Mouse (Mus musculus): Measurements from ENCODE around the gene Gm5148. TPM values are rescaled to one million over a fixed set of nuclear protein-coding genes. Genes with fewer than 3 reads are reported as not detected.

The Gm5148 gene
- polyA plus RNA-seq, 1 experiment from 2014 or later, result 6.2 TPM

- no peak overlapping the region for H3K4me3 ChIP-seq
- ATAC-seq (ENCODE audit: insufficient number of reproducible peaks, insufficient read depth, low FRiP score, low TSS enrichment, low read depth), result no peak
- no peak overlapping the region for H3K4me2 ChIP-seq
- H3K36me3 ChIP-seq, result no peaks in the 10 kb centered on the region
- no peaks in the 10 kb centered on the region for H3K9me3 ChIP-seq
- H3K27ac ChIP-seq, result no peak overlapping the region
- no peaks in the 10 kb centered on the region for H3K27me3 ChIP-seq
- H3K4me1 ChIP-seq, result peaks cover 32% of the 10 kb centered on the region
- WGBS, result 76% methylated on average over 6 of the region's 6 CpGs
- no peak overlapping the region for H3K9ac ChIP-seq
These were observed 10.9 kb upstream of the Gm5148 start for GRCm38 (mm10) chr3:37735166-37735565.

DNA sequence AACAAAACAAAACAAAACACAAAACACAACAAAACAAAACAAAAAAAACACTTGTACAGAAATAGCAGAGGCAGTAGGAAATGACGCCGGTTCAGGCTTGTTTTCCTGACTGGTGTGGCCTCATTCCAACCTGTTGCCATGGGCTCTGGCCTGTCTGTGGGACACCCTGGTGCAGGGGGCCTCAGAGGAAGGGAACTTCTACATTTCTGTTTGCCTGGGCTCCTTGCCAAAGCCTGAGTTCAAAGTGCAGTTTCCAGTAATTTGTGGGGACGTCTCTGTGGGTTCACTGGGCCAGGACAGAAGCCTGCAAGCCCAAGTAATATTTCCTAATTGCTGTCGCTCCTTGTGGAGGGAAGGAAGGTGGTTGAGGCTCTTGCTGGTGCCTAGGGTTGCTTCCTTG is 4.9 kb upstream of the Gm5148 start:
- H3K27me3 ChIP-seq, result peaks cover 6% of the 10 kb centered on the region; the same call in 1 of the 2 replicates
- peaks cover 33% of the 10 kb centered on the region for H3K4me1 ChIP-seq
- WGBS, result 24% methylated on average over 4 of the region's 4 CpGs
- peak overlapping the region; percentile 55; the same call in 1 of the 2 replicates for H3K27ac ChIP-seq
- no peak overlapping the region for H3K4me2 ChIP-seq
- no peak overlapping the region for H3K4me3 ChIP-seq
- H3K36me3 ChIP-seq, result no peaks in the 10 kb centered on the region
- H3K9me3 ChIP-seq, result no peaks in the 10 kb centered on the region
- ATAC-seq (ENCODE audit: insufficient number of reproducible peaks, insufficient read depth, low FRiP score, low TSS enrichment, low read depth), result no peak
- no peak overlapping the region for H3K9ac ChIP-seq

GRCm38 (mm10) chr3:37728112-37729100 is 4.1 kb upstream of the Gm5148 start:
- Histone ChIP-seq H3K4me1 (peaks cover 40% of the 10 kb centered on the region), H3K4me2 (no peak overlapping the region), H3K4me3 (no peak overlapping the region), H3K36me3 (no peaks in the 10 kb centered on the region), H3K9ac (no peak overlapping the region), H3K27me3 (peaks cover 6% of the 10 kb centered on the region; the same call in 1 of the 2 replicates), H3K9me3 (no peaks in the 10 kb centered on the region), H3K27ac (peak overlapping the region; percentile 55; the same call in 1 of the 2 replicates)
- WGBS, result 70% methylated on average over 9 of the region's 9 CpGs
- ATAC-seq (ENCODE audit: insufficient number of reproducible peaks, insufficient read depth, low FRiP score, low TSS enrichment, low read depth), result no peak

GRCm38 (mm10) chr3:37727392-37727791 is 3.1 kb upstream of the Gm5148 start:
- WGBS, result 75% methylated on average over 5 of the region's 5 CpGs
- Histone ChIP-seq H3K9ac (no peak overlapping the region), H3K4me2 (no peak overlapping the region), H3K27ac (no peak overlapping the region), H3K9me3 (no peaks in the 10 kb centered on the region), H3K36me3 (no peaks in the 10 kb centered on the region), H3K27me3 (peaks cover 6% of the 10 kb centered on the region; the same call in 1 of the 2 replicates), H3K4me1 (peaks cover 45% of the 10 kb centered on the region), H3K4me3 (no peak overlapping the region)
- no peak for ATAC-seq (ENCODE audit: insufficient number of reproducible peaks, insufficient read depth, low FRiP score, low TSS enrichment, low read depth)

DNA sequence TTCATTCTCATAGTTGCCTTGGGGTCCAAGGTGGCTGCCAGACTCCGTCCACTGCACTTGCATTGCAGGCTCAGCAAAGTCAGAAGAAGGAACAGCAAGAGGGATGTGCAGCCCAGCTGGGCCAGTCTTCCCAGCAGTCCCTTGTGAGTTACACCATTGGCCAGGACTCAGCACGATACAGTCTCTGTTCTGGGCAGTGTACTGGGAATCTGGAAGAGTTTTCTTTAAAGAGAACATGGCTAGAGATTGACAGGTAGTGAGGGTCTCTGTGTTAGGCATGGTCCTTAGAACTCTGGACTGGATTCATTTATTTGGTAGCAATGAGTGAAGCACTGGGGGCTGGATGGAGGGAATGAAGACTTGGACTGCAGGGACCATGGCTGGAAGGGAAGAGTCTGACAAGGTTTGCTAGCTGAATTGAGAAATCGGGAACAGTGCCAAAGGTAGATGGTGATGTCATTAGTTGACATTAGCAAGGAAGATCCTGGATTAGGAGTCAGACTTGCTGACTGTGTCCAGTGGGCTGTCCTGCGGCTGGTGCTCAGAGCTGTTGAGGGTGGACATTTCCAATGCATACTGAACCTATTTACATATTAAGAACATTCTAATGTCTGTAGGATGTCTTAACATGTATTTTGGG is 2.3 kb upstream of the Gm5148 start:
- no peak for ATAC-seq (ENCODE audit: insufficient number of reproducible peaks, insufficient read depth, low FRiP score, low TSS enrichment, low read depth)
- H3K27me3 ChIP-seq, result peaks cover 6% of the 10 kb centered on the region; the same call in 1 of the 2 replicates
- no peaks in the 10 kb centered on the region for H3K36me3 ChIP-seq
- H3K9me3 ChIP-seq, result no peaks in the 10 kb centered on the region
- no peak overlapping the region for H3K4me2 ChIP-seq
- no peak overlapping the region for H3K9ac ChIP-seq
- 72% methylated on average over 4 of the region's 4 CpGs for WGBS
- H3K4me3 ChIP-seq, result no peak overlapping the region
- peaks cover 45% of the 10 kb centered on the region for H3K4me1 ChIP-seq
- no peak overlapping the region for H3K27ac ChIP-seq

GRCm38 (mm10) chr3:37724946-37725735 is 851 bp upstream of the Gm5148 start:
- Histone ChIP-seq H3K27ac (peak overlapping the region; percentile 63; the same call in 1 of the 2 replicates), H3K4me3 (no peak overlapping the region), H3K9ac (no peak overlapping the region), H3K36me3 (no peaks in the 10 kb centered on the region), H3K4me2 (peak overlapping the region; percentile 64), H3K4me1 (peaks cover 41% of the 10 kb centered on the region), H3K27me3 (peaks cover 6% of the 10 kb centered on the region; the same call in 1 of the 2 replicates), H3K9me3 (no peaks in the 10 kb centered on the region)
- no peak for ATAC-seq (ENCODE audit: insufficient number of reproducible peaks, insufficient read depth, low FRiP score, low TSS enrichment, low read depth)
- 78% methylated on average over 6 of the region's 6 CpGs for WGBS

DNA sequence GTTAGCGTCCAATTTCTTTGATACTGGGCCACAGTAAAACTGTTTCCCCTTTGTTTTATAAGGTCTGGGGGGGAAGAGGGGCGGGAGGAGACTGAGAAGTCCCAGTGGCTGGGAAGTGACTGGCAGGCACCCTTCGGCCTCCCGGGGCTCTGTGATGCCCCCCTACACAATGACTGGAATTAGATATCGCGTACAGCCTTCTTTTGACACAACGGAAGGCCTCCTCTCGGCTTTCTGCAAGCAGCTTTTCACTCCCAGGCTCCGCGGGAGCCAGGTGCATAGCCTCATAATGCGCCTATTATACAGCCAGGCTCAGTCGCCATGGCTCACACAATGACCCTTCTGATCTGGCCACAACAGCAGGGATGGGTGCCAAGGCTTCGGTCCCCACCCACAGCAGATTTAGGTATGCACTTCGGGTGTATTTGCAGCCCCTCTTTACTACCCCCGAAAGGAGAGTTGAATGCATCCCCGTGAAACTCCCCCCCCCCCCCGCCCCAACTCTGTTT is 574 bp downstream of the Gm5148 start:
- Histone ChIP-seq H3K27ac (peak overlapping the region; percentile 78), H3K4me2 (peak overlapping the region; percentile 64), H3K4me1 (peaks cover 32% of the 10 kb centered on the region), H3K36me3 (no peaks in the 10 kb centered on the region), H3K4me3 (peak overlapping the region; percentile 39), H3K27me3 (peaks cover 6% of the 10 kb centered on the region; the same call in 1 of the 2 replicates), H3K9me3 (no peaks in the 10 kb centered on the region), H3K9ac (peak overlapping the region; percentile 54)
- under 1% methylated on average over 17 of the region's 17 CpGs for WGBS
- peak; percentile 35; the same call in 1 of the 2 replicates for ATAC-seq (ENCODE audit: insufficient number of reproducible peaks, insufficient read depth, low FRiP score, low TSS enrichment, low read depth)

GRCm38 (mm10) chr3:37723061-37723521 is 1.2 kb downstream of the Gm5148 start:
- peak overlapping the region; percentile 39 for H3K4me3 ChIP-seq
- no peak for ATAC-seq (ENCODE audit: insufficient number of reproducible peaks, insufficient read depth, low FRiP score, low TSS enrichment, low read depth)
- peaks cover 6% of the 10 kb centered on the region; the same call in 1 of the 2 replicates for H3K27me3 ChIP-seq
- WGBS, result 2% methylated on average over 11 of the region's 11 CpGs
- H3K4me1 ChIP-seq, result peaks cover 27% of the 10 kb centered on the region
- H3K9me3 ChIP-seq, result no peaks in the 10 kb centered on the region
- H3K27ac ChIP-seq, result peak overlapping the region; percentile 78
- peak overlapping the region; percentile 58 for H3K9ac ChIP-seq
- peak overlapping the region; percentile 64 for H3K4me2 ChIP-seq
- H3K36me3 ChIP-seq, result no peaks in the 10 kb centered on the region

DNA sequence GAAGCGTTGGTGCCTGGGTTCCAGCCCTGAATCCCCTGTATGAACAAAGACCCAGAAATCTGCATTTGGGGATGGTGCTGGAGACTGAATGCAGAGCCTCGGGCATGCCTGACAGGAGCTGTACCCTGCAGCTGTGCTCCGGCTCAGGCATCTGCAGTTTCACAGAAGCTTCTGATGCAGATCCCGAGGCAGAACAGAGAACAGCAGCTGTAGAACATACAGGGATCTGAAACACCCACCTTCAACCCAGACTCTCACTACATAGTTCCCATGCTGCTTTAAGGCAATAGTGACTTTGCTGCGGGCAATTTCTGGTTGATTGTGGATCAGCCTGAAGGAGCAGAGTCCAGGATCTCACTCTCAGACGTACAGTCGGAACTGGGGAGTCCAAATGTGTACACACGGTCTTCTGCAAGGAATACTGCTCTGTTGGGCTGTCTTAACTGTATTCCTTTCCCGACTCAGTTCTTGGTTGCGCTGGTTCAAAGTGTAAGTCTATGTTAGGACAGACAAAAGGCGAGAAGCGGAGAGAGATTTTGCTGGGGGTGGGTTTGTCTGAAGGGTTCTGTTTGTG is 1.7 kb downstream of the Gm5148 start:
- Histone ChIP-seq H3K36me3 (no peaks in the 10 kb centered on the region), H3K4me1 (peaks cover 27% of the 10 kb centered on the region), H3K27ac (peak overlapping the region; percentile 78), H3K9ac (peak overlapping the region; percentile 58), H3K4me3 (peak overlapping the region; percentile 39), H3K9me3 (no peaks in the 10 kb centered on the region), H3K4me2 (peak overlapping the region; percentile 64), H3K27me3 (peaks cover 6% of the 10 kb centered on the region; the same call in 1 of the 2 replicates)
- 30% methylated on average over 12 of the region's 12 CpGs for WGBS
- ATAC-seq (ENCODE audit: insufficient number of reproducible peaks, insufficient read depth, low FRiP score, low TSS enrichment, low read depth), result no peak

- H3K36me3 ChIP-seq, result no peaks in the 10 kb centered on the region
- H3K9ac ChIP-seq, result no peak overlapping the region
- H3K4me1 ChIP-seq, result peaks cover 11% of the 10 kb centered on the region
- H3K9me3 ChIP-seq, result no peaks in the 10 kb centered on the region
- no peak overlapping the region for H3K4me3 ChIP-seq
- H3K27me3 ChIP-seq, result no peaks in the 10 kb centered on the region
- no peak overlapping the region for H3K27ac ChIP-seq
- H3K4me2 ChIP-seq, result no peak overlapping the region
- no peak for ATAC-seq (ENCODE audit: insufficient number of reproducible peaks, insufficient read depth, low FRiP score, low TSS enrichment, low read depth)
- WGBS, result 73% methylated on average over 2 of the region's 2 CpGs
These were observed 7.3 kb downstream of the Gm5148 start for GRCm38 (mm10) chr3:37716992-37717391.

All from embryonic facial prominence, embryonic 13.5 days (tissue).